Mouse (Mus musculus): Measurements from ENCODE around the gene Rpl23. TPM values are rescaled to one million over a fixed set of nuclear protein-coding genes. Genes with fewer than 3 reads are reported as not detected.
A peak's percentile ranks its signal among the peaks of the same experiment; 100 is the strongest.

Rpl23 gene
- total RNA-seq, 1 experiment from 2014 or later = 851 TPM

- DNase-seq = no peak
Observed at GRCm38 (mm10) chr11:97813746-97814515, 31.7 kb upstream of the Rpl23 start.

GRCm38 (mm10) chr11:97813085-97813484, 30.8 kb upstream of the Rpl23 start:
- DNase-seq = no peak

- no peak for DNase-seq
Observed at GRCm38 (mm10) chr11:97812491-97812921, 30.3 kb upstream of the Rpl23 start.

DNA sequence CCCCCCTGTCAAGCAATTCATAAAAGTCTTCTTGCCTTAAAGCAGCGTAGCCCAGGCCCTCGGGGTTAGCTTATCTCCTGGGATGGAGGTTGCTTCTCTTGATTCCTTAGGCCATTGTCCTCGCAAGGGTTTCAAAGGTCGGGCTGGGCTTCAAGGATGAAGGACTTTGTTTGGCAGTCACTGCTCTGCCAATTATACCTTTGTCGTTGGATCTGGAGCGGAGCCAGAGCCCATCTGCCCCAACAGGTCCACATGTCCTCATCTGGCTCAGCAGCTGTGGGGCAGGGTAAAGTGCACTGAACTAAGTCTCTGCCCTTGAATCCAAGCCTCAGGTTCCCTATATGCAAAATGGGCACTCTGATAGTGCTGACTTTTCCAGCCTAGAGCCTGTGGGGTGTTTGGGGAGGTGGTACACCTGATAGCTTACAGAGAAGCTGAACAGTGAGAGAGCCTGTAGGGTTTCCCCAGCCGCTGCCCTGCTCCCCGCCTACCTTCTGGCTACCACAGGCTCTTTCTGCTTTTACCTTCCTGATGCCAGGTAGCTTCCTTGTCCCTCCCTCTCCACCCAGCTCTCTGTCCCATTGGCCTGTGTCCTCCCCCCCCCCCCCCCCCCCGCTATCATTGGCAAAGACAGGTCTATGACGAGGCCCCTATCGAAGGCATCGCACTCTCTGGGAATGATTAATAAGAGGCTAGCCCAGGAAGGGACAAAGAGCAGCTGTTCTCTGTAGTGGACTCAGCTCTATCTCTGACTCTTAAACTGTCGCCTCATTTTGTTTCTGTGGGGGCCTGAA, 29.5 kb upstream of the Rpl23 start:
- no peak for DNase-seq

DNA sequence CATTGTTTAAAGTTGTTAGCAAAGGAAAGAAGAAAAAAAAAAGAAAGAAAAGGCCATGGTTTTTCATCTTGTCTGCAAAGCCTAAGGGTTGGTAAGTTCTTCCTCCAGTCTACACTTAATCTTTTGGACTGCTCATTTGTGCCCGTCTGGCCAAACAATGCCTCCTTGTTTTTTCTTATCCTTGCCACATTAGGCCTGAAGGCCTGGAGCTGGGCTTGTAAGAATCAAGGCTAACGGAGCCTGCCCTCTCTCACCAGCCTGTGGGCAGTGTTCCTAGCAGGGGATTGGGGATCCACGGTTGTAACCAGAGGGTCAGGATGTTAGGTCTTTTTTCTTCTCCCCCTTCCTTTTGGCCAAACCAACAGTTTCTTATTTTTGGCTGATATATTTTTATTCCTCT, 28.7 kb upstream of the Rpl23 start:
- no peak for DNase-seq

DNA sequence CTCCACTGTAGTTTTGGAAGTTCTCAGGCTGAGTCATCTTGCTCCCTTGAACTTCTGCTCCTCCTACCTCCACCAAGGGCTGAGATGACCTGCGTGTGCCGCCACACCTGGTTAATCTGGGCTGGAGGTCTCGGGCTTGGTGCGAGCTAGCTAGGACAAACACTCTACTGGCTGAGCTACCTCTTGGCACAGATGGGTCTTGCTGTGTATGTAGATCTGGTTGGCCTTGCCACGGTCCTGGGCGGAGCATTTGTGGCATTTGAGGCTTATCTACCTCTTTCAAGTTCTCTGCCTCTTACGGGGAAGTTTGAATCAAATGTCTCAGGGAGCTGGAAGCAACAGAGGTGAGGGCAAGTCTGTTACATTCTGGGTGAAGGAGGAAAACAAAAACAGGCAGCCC, 28.1 kb upstream of the Rpl23 start:
- DNase-seq = no peak

GRCm38 (mm10) chr11:97809235-97810121, 27.2 kb upstream of the Rpl23 start:
- DNase-seq = no peak

DNA sequence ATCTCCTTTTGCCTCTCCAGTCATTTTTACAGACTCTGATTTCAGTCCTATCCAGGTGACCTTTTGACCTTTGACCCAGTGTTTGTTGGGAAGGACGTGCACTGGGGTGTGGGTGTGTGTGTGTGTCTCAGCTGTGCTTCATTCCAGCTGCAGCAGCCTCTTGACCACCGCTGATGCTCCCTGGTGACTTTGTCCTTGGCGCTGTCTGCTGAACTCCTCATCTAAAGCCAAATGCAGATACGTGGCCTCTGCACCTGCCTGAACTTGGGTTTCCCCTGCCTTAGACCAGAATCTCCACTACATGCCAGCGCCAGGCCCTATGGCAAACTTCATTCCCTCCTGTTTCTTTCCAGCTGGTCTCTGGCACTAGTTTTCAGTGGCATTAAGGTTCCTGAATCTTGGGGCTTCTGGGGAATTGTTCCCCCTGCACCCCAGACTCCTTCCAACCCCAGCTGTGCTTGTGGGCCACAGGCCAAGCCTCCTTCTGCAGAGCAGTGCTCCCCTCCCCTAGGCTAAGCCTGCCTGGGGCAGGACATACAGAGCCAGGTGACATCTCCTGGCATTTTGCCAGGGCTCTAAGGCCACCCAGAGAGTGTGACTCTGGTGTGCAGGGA, 26.5 kb upstream of the Rpl23 start:
- no peak for DNase-seq

GRCm38 (mm10) chr11:97808093-97808492, 25.9 kb upstream of the Rpl23 start:
- no peak for DNase-seq

GRCm38 (mm10) chr11:97807626-97808025, 25.4 kb upstream of the Rpl23 start:
- no peak for DNase-seq

GRCm38 (mm10) chr11:97806613-97806964, 24.4 kb upstream of the Rpl23 start:
- no peak for DNase-seq

GRCm38 (mm10) chr11:97805662-97806612, 23.7 kb upstream of the Rpl23 start:
- DNase-seq = no peak

DNA sequence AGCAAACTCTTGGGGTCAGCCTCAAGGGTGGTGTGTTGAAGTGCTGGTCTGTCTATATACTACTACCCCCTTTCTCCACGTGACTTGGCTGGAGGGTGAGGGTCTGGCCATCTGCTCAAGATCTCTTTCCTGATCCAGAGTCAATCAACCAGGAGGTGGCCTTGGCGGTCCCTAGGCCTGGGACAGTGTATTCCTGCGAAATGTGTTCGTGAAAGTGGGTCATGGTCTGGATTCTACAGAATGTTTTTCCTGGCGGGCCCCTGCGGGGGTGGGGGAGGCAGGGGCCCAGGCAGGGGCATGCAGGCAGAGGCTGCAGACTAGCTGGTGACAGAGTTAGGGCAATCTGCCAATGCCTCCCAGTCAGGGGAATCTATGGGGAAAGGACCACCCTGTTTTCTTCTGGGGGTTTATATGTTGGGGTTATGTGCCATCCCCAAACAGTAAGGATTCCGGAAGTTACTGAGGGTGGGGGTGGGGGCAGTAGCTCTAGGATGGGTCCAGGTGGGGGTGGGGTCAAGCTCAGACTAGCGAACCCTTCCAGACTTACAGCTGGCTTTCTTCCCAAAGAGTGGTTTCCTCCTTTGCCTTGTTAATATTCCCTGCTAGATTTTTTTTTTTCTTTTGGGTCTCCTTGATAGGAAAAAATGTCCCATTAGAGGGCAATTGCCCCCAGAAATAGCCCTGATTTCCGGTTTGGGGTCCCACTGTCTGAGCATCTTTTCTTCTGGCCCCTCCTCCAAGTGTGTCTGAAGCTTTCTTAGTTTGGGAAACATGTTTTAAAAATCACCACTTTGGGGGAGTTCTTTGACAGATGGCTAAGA, 22.8 kb upstream of the Rpl23 start:
- DNase-seq = peak; percentile 52

GRCm38 (mm10) chr11:97803847-97804246, 21.6 kb upstream of the Rpl23 start:
- DNase-seq = no peak

DNA sequence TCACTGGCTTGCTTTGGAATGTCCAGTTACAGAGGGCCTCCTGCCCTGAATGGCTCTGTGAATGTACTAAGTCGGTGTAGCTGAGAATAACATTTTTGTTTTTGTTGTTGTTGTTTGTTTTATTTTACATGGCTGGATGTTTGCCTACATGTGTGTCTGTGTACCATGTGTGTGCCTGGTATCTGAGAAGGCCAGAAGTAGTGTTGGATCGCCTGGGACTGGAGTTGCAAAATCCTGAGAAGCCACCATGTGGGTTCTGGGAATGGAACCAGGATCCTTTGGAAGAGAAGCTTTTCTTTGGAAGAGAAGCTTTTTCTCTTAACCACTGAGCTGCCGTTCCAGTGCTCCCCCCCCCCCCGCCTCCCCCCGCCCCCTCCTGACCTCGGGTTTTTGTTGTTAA, 20.3 kb upstream of the Rpl23 start:
- no peak for DNase-seq

DNA sequence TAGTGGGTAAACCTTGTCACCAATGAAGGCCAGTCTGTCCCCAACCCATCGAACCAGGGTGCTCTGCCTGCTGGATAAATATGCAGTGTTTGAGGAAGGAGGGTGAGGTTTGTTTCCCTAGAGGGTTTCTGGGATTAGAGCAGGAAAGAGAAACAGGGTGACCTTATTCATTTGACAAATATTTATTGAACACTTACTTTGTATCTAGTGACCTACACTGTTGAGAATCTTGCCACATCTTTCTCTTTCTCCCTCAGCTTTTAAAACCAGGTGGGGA, 19.9 kb upstream of the Rpl23 start:
- DNase-seq = no peak

DNA sequence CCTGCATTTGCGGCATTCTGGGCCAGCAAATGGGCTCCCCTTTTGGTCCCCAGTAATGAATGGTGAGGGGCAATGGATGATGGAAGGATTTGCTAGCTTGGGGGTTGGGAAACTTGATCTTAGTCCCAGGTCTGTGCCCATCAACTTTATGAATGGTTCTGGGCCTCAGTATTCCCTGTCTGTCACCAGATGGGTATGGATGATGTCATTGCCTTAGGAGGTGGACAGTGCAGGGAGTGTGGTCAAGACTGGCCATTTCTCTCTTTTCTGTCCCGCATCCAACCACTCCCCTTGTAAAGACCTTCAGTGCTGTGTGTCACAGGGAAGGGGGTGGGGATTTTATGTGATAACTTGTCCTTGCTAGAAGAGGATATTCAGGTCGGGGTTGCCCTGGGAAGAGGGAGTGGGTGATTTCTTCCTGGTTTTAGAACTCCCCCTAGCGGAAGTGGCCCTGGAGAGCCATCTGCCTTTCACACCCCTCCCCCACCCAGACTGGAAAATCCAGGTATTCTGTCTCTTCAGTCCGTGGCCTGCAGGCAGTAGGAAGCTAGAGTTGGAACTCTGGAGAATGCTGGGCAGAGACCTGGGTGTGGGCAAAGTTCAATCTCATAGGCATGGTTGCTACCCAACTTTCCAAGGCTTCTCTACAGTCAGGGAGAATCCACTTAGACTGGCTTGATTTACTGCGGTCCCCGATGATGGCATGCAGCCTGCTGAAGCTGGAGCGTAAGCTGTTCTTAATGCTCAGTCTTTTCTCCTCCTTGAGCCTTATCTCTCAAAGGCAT, 19.4 kb upstream of the Rpl23 start:
- peak; percentile 49 for DNase-seq

DNA sequence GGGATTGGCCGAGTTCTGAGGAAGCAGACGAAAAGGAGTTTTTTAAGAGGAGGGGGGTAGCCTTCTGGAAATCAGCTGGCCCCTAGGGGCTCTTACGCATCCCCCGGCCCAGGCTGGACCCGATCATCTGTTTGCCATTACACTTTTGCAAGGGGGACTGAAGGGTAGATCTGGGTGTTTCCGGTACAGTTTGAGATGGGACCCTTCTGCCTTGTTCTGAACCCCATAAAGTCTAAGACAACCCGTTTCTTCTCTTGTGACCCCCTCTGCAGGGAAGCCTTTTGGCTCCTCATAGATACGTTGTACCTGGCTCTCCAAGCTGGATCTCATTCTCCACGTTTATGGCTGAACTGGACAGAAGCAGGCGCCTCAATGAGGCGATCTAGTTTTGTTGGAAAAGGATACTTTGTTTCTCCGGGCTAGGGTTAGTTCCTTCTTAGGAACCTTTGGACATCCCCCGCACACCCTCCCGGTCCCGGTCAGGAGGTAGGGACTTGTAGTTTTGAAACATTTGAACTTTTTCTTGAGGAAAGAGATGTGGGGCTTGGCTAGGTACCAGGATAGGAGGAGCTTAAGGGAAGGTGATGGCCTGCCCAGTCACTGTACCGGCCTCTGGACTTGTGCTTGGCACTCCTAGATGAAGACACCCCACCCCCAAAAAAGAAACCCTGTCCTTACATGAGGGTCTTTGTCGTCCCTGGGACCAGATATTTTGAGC, 18.6 kb upstream of the Rpl23 start:
- no peak for DNase-seq

Data from adrenal gland, postnatal 25 days (tissue).